Mouse (Mus musculus): ENCODE measurements at regions not wholly inside any gene's neighbourhood (a gene's known extent, or its start where the extent isn't known, plus 50 kb on each side); places are given as distances from the start of the nearest gene placed in this dataset.
A peak's percentile ranks its signal among the peaks of the same experiment; 100 is the strongest.

- no peak overlapping the region for H3K9ac ChIP-seq (replicated peaks)
- ATAC-seq, result no peak
- H3K9me3 ChIP-seq (ENCODE audit: low read length), result no peaks in the 10 kb centered on the region
- H3K27me3 ChIP-seq (ENCODE audit: insufficient read depth, low read length), result no peaks in the 10 kb centered on the region
- no peak for DNase-seq
- H3K4me3 ChIP-seq (ENCODE audit: low read depth, low read length), result no peak overlapping the region
- no peaks in the 10 kb centered on the region for H3K36me3 ChIP-seq (replicated peaks; ENCODE audit: insufficient read depth, low read length)
- no peaks in the 10 kb centered on the region for H3K4me1 ChIP-seq (ENCODE audit: insufficient read depth)
- 67% methylated on average over 1 of the region's 1 CpGs for WGBS (ENCODE audit: insufficient replicate concordance)
- H3K27ac ChIP-seq (ENCODE audit: low read depth), result no peak overlapping the region
- H3K4me2 ChIP-seq (ENCODE audit: low read depth, low read length), result no peak overlapping the region
- TF ChIP-seq CTCF (IDR thresholded peaks at IDR 0.05; ENCODE audit: low read depth) (no peak), EP300 (IDR thresholded peaks at IDR 0.05; ENCODE audit: low read depth) (no peak)
These were observed 590.0 kb downstream of the Iqcm start for GRCm38 (mm10) chr8:76038526-76038925.

- Histone ChIP-seq H3K9me3 (ENCODE audit: low read length) (no peaks in the 10 kb centered on the region), H3K9ac (replicated peaks) (no peak overlapping the region), H3K4me3 (ENCODE audit: low read depth, low read length) (no peak overlapping the region), H3K4me1 (ENCODE audit: insufficient read depth) (no peaks in the 10 kb centered on the region), H3K27ac (ENCODE audit: low read depth) (no peak overlapping the region), H3K36me3 (replicated peaks; ENCODE audit: insufficient read depth, low read length) (no peaks in the 10 kb centered on the region), H3K4me2 (ENCODE audit: low read depth, low read length) (no peak overlapping the region), H3K27me3 (ENCODE audit: insufficient read depth, low read length) (no peaks in the 10 kb centered on the region)
- TF ChIP-seq EP300 (IDR thresholded peaks at IDR 0.05; ENCODE audit: low read depth) (no peak), CTCF (IDR thresholded peaks at IDR 0.05; ENCODE audit: low read depth) (no peak)
- DNase-seq, result no peak
- ATAC-seq, result no peak
- 71% methylated on average over 4 of the region's 4 CpGs for WGBS (ENCODE audit: insufficient replicate concordance)
These were observed 603.5 kb downstream of the Iqcm start for GRCm38 (mm10) chr8:76052003-76052402.

- no peak overlapping the region for H3K4me3 ChIP-seq (ENCODE audit: low read depth, low read length)
- ATAC-seq, result no peak
- no peak for DNase-seq
- no peak overlapping the region for H3K27ac ChIP-seq (ENCODE audit: low read depth)
- H3K36me3 ChIP-seq (replicated peaks; ENCODE audit: insufficient read depth, low read length), result no peaks in the 10 kb centered on the region
- WGBS (ENCODE audit: insufficient replicate concordance), result 10% methylated on average over 2 of the region's 2 CpGs
- H3K4me1 ChIP-seq (ENCODE audit: insufficient read depth), result no peaks in the 10 kb centered on the region
- H3K27me3 ChIP-seq (ENCODE audit: insufficient read depth, low read length), result no peaks in the 10 kb centered on the region
- H3K4me2 ChIP-seq (ENCODE audit: low read depth, low read length), result no peak overlapping the region
- no peak overlapping the region for H3K9ac ChIP-seq (replicated peaks)
- TF ChIP-seq CTCF (IDR thresholded peaks at IDR 0.05; ENCODE audit: low read depth) (peak; percentile 52), EP300 (IDR thresholded peaks at IDR 0.05; ENCODE audit: low read depth) (no peak)
- H3K9me3 ChIP-seq (ENCODE audit: low read length), result no peaks in the 10 kb centered on the region
These were observed 619.2 kb downstream of the Iqcm start for GRCm38 (mm10) chr8:76067721-76068120.

GRCm38 (mm10) chr8:76072671-76073351 is 624.3 kb downstream of the Iqcm start:
- DNase-seq, result no peak
- H3K36me3 ChIP-seq (replicated peaks; ENCODE audit: insufficient read depth, low read length), result no peaks in the 10 kb centered on the region
- H3K9me3 ChIP-seq (ENCODE audit: low read length), result no peaks in the 10 kb centered on the region
- no peaks in the 10 kb centered on the region for H3K27me3 ChIP-seq (ENCODE audit: insufficient read depth, low read length)
- no peak for ATAC-seq
- WGBS (ENCODE audit: insufficient replicate concordance), result 56% methylated on average over 3 of the region's 3 CpGs
- no peak overlapping the region for H3K9ac ChIP-seq (replicated peaks)
- no peak overlapping the region for H3K27ac ChIP-seq (ENCODE audit: low read depth)
- no peak overlapping the region for H3K4me2 ChIP-seq (ENCODE audit: low read depth, low read length)
- TF ChIP-seq CTCF (IDR thresholded peaks at IDR 0.05; ENCODE audit: low read depth) (no peak), EP300 (IDR thresholded peaks at IDR 0.05; ENCODE audit: low read depth) (no peak)
- H3K4me3 ChIP-seq (ENCODE audit: low read depth, low read length), result no peak overlapping the region
- no peaks in the 10 kb centered on the region for H3K4me1 ChIP-seq (ENCODE audit: insufficient read depth)

GRCm38 (mm10) chr8:76120587-76121145 is 672.2 kb downstream of the Iqcm start:
- H3K36me3 ChIP-seq (replicated peaks; ENCODE audit: insufficient read depth, low read length), result no peaks in the 10 kb centered on the region
- H3K4me1 ChIP-seq (ENCODE audit: insufficient read depth), result no peaks in the 10 kb centered on the region
- H3K4me2 ChIP-seq (ENCODE audit: low read depth, low read length), result no peak overlapping the region
- DNase-seq, result no peak
- H3K9ac ChIP-seq (replicated peaks), result no peak overlapping the region
- ATAC-seq, result no peak
- no peak overlapping the region for H3K4me3 ChIP-seq (ENCODE audit: low read depth, low read length)
- TF ChIP-seq EP300 (IDR thresholded peaks at IDR 0.05; ENCODE audit: low read depth), result no peak
- no peak for TF ChIP-seq CTCF (IDR thresholded peaks at IDR 0.05; ENCODE audit: low read depth)
- no peaks in the 10 kb centered on the region for H3K9me3 ChIP-seq (ENCODE audit: low read length)
- no peaks in the 10 kb centered on the region for H3K27me3 ChIP-seq (ENCODE audit: insufficient read depth, low read length)
- WGBS (ENCODE audit: insufficient replicate concordance), result 73% methylated on average over 4 of the region's 4 CpGs
- no peak overlapping the region for H3K27ac ChIP-seq (ENCODE audit: low read depth)

- WGBS (ENCODE audit: insufficient replicate concordance), result 65% methylated on average over 2 of the region's 2 CpGs
- H3K9me3 ChIP-seq (ENCODE audit: low read length), result no peaks in the 10 kb centered on the region
- no peak overlapping the region for H3K9ac ChIP-seq (replicated peaks)
- no peak for ATAC-seq
- DNase-seq, result no peak
- no peaks in the 10 kb centered on the region for H3K36me3 ChIP-seq (replicated peaks; ENCODE audit: insufficient read depth, low read length)
- TF ChIP-seq CTCF (IDR thresholded peaks at IDR 0.05; ENCODE audit: low read depth) (no peak), EP300 (IDR thresholded peaks at IDR 0.05; ENCODE audit: low read depth) (no peak)
- H3K4me2 ChIP-seq (ENCODE audit: low read depth, low read length), result no peak overlapping the region
- H3K4me3 ChIP-seq (ENCODE audit: low read depth, low read length), result no peak overlapping the region
- H3K27me3 ChIP-seq (ENCODE audit: insufficient read depth, low read length), result no peaks in the 10 kb centered on the region
- H3K4me1 ChIP-seq (ENCODE audit: insufficient read depth), result no peaks in the 10 kb centered on the region
- H3K27ac ChIP-seq (ENCODE audit: low read depth), result no peak overlapping the region
These were observed 679.0 kb downstream of the Iqcm start for GRCm38 (mm10) chr8:76127486-76127885.

Measured in liver, postnatal 0 days (tissue).